Mouse (Mus musculus): ENCODE measurements around the gene Gba. TPM values are rescaled to one million over a fixed set of nuclear protein-coding genes. Genes with fewer than 3 reads are reported as not detected.

Gba gene
- total RNA-seq, 1 experiment, result 69.3 TPM

DNA sequence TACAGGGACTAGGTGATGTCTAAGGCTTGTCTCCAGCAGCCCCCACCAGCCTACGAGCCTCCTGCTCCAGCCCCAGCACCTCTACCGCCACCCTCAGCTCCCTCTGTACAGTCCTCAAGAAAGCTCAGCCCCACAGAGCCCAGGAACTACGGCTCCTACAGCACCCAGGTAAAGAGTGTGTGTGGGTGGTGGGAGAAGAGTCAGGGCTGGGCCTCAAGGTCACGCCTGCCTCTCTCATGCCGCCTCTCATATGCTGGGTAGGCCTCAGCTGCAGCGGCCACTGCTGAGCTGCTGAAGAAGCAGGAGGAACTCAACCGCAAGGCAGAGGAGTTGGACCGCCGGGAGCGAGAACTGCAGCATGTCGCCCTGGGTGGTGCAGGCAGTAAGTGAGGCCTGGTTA is 23.7 kb upstream of the Gba start:
- Histone ChIP-seq H3K9me3 (ENCODE audit: control insufficient read depth, insufficient read depth, low read depth, low read length) (no peaks in the 10 kb centered on the region), H3K27ac (ENCODE audit: insufficient read depth, low read depth, low read length, poor library complexity, severe bottlenecking) (no peak overlapping the region), H3K36me3 (ENCODE audit: control insufficient read depth, insufficient read depth, low read length, poor library complexity, severe bottlenecking) (peaks cover 42% of the 10 kb centered on the region), H3K4me1 (ENCODE audit: control insufficient read depth in 2 of 2, insufficient read depth in 2 of 2, low read length in 2 of 2, poor library complexity in 1 of 2) (peaks cover 4 to 6% of the 10 kb centered on the region in 2 experiments; a peak in 3 of 4 replicates), H3K9ac (ENCODE audit: insufficient read depth, low read depth, low read length, poor library complexity, severe bottlenecking) (peak overlapping the region; percentile 45; the same call in 1 of the 2 replicates), H3K4me3 (ENCODE audit: insufficient read depth in 1 of 2, low read depth in 1 of 2, low read length in 2 of 2, poor library complexity in 1 of 2, severe bottlenecking in 1 of 2) (no peak overlapping the region; a peak in 1 of 4 replicates)
- no peak for DNase-seq (ENCODE audit: low read depth, low spot score)
- in situ Hi-C loops (cut with MboI; ENCODE audit: low sequenced_read_pairs in 2 of 2, unreplicated experiment in 2 of 2), result no loop called here
- TF ChIP-seq ZNF384 (IDR thresholded peaks at IDR 0.05; ENCODE audit: low read depth, low read length) (no peak), ZC3H11A (IDR thresholded peaks at IDR 0.05; ENCODE audit: borderline replicate concordance, low read depth, low read length) (no peak), CHD2 (IDR thresholded peaks at IDR 0.05; ENCODE audit: low read depth, low read length) (no peak), MAFK (IDR thresholded peaks at IDR 0.05; ENCODE audit: insufficient read depth, low read depth, low read length) (no peak), HCFC1 (IDR thresholded peaks at IDR 0.05; ENCODE audit: borderline replicate concordance, insufficient read depth, low read length) (no peak)

DNA sequence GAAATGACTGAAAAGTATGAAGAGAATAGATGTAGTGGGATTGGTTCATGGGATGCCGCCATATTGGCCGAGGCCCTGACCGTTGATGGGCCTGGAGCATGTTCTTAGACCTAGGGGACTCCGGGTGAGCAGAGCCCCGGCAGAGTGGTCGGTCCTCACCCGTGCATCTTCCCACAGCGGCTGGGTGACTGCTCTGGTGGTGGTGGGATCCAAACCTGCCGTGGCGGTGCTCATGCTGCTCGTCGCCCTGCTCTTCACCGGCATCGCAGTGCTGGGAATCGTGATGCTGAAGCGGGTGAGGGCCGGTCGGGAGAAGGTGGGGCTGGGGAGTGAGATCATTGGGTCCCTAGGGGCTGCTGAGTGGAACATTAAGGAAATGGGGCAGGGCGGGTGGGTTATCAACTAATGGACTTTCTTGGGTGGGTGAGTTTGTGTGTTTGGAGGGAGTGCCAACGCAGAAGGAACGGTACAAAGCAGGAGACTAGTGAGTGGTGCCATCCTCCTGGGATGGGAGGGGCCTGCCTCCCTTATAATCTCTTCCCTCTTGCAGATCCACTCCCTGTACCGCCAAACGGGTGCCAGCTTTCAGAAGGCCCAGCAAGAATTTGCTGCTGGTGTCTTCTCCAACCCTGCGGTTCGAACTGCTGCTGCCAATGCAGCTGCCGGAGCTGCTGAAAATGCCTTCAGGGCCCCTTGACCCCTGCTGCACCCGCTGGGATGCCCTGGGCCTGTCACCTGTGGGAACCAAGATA is 20.8 kb upstream of the Gba start:
- Histone ChIP-seq H3K4me3 (ENCODE audit: insufficient read depth in 1 of 2, low read depth in 1 of 2, low read length in 2 of 2, poor library complexity in 1 of 2, severe bottlenecking in 1 of 2) (peak overlapping the region; percentile 35 to 45; a peak in 3 of 4 replicates), H3K4me1 (ENCODE audit: control insufficient read depth in 2 of 2, insufficient read depth in 2 of 2, low read length in 2 of 2, poor library complexity in 1 of 2) (peaks cover 6 to 16% of the 10 kb centered on the region in 2 experiments; a peak in 3 of 4 replicates), H3K36me3 (ENCODE audit: control insufficient read depth, insufficient read depth, low read length, poor library complexity, severe bottlenecking) (peaks cover 19% of the 10 kb centered on the region), H3K9ac (ENCODE audit: insufficient read depth, low read depth, low read length, poor library complexity, severe bottlenecking) (peak overlapping the region; percentile 35; the same call in 1 of the 2 replicates), H3K27ac (ENCODE audit: insufficient read depth, low read depth, low read length, poor library complexity, severe bottlenecking) (no peak overlapping the region), H3K9me3 (ENCODE audit: control insufficient read depth, insufficient read depth, low read depth, low read length) (no peaks in the 10 kb centered on the region)
- in situ Hi-C loops (cut with MboI; ENCODE audit: low sequenced_read_pairs in 2 of 2, unreplicated experiment in 2 of 2), result no loop called here
- no peak for DNase-seq (ENCODE audit: low read depth, low spot score)
- TF ChIP-seq ZC3H11A (IDR thresholded peaks at IDR 0.05; ENCODE audit: borderline replicate concordance, low read depth, low read length) (no peak), ZNF384 (IDR thresholded peaks at IDR 0.05; ENCODE audit: low read depth, low read length) (no peak), MAFK (IDR thresholded peaks at IDR 0.05; ENCODE audit: insufficient read depth, low read depth, low read length) (no peak), HCFC1 (IDR thresholded peaks at IDR 0.05; ENCODE audit: borderline replicate concordance, insufficient read depth, low read length) (no peak), CHD2 (IDR thresholded peaks at IDR 0.05; ENCODE audit: low read depth, low read length) (no peak)

DNA sequence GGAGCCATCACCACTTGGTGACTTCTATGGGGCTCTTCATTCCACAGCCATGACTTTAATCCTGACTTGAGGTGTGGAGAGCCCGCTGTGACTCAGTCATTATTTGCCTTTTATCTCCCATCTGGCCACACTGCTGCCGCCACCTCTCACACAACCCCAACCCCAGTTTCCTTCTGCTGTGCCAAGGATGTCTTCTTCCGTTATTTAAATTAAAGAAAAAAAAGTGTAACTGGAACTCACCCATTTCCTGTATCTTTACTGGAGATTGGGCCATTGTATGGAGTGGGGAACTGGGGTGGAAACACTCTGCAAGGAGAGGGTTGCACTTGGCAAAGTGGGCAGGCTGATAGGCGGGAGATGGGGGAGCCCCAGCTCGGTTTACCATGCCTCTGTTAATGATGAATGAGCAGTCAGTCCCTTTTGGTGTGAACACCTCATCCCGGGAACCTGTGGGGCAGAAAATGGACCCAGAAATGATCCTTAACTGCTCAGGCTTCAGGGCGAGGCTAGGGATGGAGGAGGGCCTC is 20.1 kb upstream of the Gba start:
- Histone ChIP-seq H3K4me3 (ENCODE audit: insufficient read depth in 1 of 2, low read depth in 1 of 2, low read length in 2 of 2, poor library complexity in 1 of 2, severe bottlenecking in 1 of 2) (peak overlapping the region in 1 of 2 experiments; percentile 83; a peak in 1 of 4 replicates), H3K9ac (ENCODE audit: insufficient read depth, low read depth, low read length, poor library complexity, severe bottlenecking) (no peak overlapping the region), H3K36me3 (ENCODE audit: control insufficient read depth, insufficient read depth, low read length, poor library complexity, severe bottlenecking) (peaks cover 19% of the 10 kb centered on the region), H3K4me1 (ENCODE audit: control insufficient read depth in 2 of 2, insufficient read depth in 2 of 2, low read length in 2 of 2, poor library complexity in 1 of 2) (peaks cover 6 to 22% of the 10 kb centered on the region in 2 experiments; a peak in 3 of 4 replicates), H3K27ac (ENCODE audit: insufficient read depth, low read depth, low read length, poor library complexity, severe bottlenecking) (no peak overlapping the region), H3K9me3 (ENCODE audit: control insufficient read depth, insufficient read depth, low read depth, low read length) (no peaks in the 10 kb centered on the region)
- no peak for DNase-seq (ENCODE audit: low read depth, low spot score)
- TF ChIP-seq HCFC1 (IDR thresholded peaks at IDR 0.05; ENCODE audit: borderline replicate concordance, insufficient read depth, low read length), result no peak
- no peak for TF ChIP-seq CHD2 (IDR thresholded peaks at IDR 0.05; ENCODE audit: low read depth, low read length)
- TF ChIP-seq ZC3H11A (IDR thresholded peaks at IDR 0.05; ENCODE audit: borderline replicate concordance, low read depth, low read length), result no peak
- TF ChIP-seq ZNF384 (IDR thresholded peaks at IDR 0.05; ENCODE audit: low read depth, low read length), result no peak
- TF ChIP-seq MAFK (IDR thresholded peaks at IDR 0.05; ENCODE audit: insufficient read depth, low read depth, low read length), result no peak
- in situ Hi-C loops (cut with MboI; ENCODE audit: low sequenced_read_pairs in 2 of 2, unreplicated experiment in 2 of 2), result no loop called here

DNA sequence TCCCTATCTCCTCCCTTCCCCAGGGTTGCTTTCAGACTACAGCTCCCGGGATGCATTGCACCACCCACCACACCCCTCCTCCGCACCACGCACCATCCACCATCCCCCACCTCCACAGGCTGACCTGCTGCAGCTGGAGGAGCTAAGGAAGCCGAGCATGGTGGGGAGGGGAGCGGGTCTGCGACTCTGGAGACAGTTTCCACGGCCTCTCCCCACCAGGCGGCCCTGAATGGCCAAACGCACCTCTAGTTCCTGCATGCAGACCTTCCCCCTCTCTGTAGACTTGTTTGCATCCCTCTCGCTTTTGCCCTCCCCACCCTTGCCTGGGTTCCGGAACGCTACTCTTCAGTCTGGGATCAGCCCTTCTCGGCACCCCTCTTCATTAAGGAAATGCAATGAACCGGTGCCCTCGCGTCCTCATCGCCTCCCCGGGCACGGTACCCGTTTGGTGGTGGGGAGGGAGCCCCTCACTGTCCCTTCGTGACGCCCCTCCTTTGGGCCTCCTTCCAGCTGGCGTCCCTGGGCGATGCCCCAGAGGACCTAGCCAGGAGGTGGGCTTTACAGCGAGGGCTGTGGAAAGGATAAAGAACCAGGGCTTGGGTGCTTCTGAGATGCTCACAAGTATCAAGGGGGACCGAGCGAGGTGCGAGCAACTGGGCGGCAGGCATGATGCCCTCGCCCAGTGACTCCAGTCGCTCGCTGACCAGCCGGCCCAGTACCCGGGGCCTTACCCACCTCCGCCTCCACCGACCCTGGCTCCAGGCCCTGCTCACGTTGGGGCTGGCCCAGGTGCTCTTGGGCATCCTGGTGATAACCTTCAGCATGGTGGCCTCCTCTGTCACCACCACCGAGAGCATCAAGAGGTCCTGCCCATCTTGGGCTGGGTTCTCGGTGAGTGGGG is 19.4 kb upstream of the Gba start, which contains the start of gene Fam189b:
Gene Fam189b, plus strand, starts transcription at position 86 of the 901 bp plus-strand sequence.
- H3K4me1 ChIP-seq (ENCODE audit: control insufficient read depth in 2 of 2, insufficient read depth in 2 of 2, low read length in 2 of 2, poor library complexity in 1 of 2), result peaks cover 6 to 27% of the 10 kb centered on the region in 2 experiments; a peak in 3 of 4 replicates
- H3K9me3 ChIP-seq (ENCODE audit: control insufficient read depth, insufficient read depth, low read depth, low read length), result no peaks in the 10 kb centered on the region
- DNase-seq (ENCODE audit: low read depth, low spot score), result peak; percentile 77
- in situ Hi-C loops (cut with MboI; ENCODE audit: low sequenced_read_pairs in 2 of 2, unreplicated experiment in 2 of 2), result no loop called here
- H3K36me3 ChIP-seq (ENCODE audit: control insufficient read depth, insufficient read depth, low read length, poor library complexity, severe bottlenecking), result peaks cover 19% of the 10 kb centered on the region
- peak within 1 kb of the TSS; percentile 72 to 83 for H3K4me3 ChIP-seq (ENCODE audit: insufficient read depth in 1 of 2, low read depth in 1 of 2, low read length in 2 of 2, poor library complexity in 1 of 2, severe bottlenecking in 1 of 2)
- H3K9ac ChIP-seq (ENCODE audit: insufficient read depth, low read depth, low read length, poor library complexity, severe bottlenecking), result peak within 1 kb of the TSS; percentile 79
- peak; percentile 89 for TF ChIP-seq HCFC1 (IDR thresholded peaks at IDR 0.05; ENCODE audit: borderline replicate concordance, insufficient read depth, low read length)
- TF ChIP-seq CHD2 (IDR thresholded peaks at IDR 0.05; ENCODE audit: low read depth, low read length), result no peak
- H3K27ac ChIP-seq (ENCODE audit: insufficient read depth, low read depth, low read length, poor library complexity, severe bottlenecking), result no peak within 1 kb of the TSS

Measured in ES-E14 (cell line).